Comparison of ENCODE assay signal across 8 mouse cellular contexts in genomic region chr9:78821554-78822212, GRCm38 (mm10).
A peak's percentile ranks its signal among the peaks of the same experiment; 100 is the strongest.
DNase-seq lines count a peak whose midpoint lies in the region; ATAC-seq and TF ChIP-seq lines count a peak whose summit lies in the region.
"Not testable (repeated sequence)": the region's sequence is repeated elsewhere in the genome, so short reads cannot be mapped to it uniquely, and the experiment has no call there.

No protein-coding gene starts in this region.

- not testable (repeated sequence) for ATAC-seq in heart, embryonic 14.5 days (ENCODE audit: insufficient number of reproducible peaks, insufficient read depth, low FRiP score, low read depth); intestine, postnatal 0 days
- ATAC-seq in liver, embryonic 11.5 days (replicated peaks; ENCODE audit: low FRiP score), result 0 out of 2 replicates have a peak, but pooled peaks have one; percentile 36

- peak; percentile 36 for DNase-seq in NIH3T3 (ENCODE audit: low read depth)
- DNase-seq in cerebellum, adult 9-11 months, result peak; percentile 22
- peak; percentile 18 for DNase-seq in forebrain, embryonic 10.5 days (ENCODE audit: extremely low spot score, low spot score)
- DNase-seq in liver, embryonic 11.5 days (ENCODE audit: low spot score), result peak; percentile 31
- DNase-seq in midbrain, embryonic 10.5 days (ENCODE audit: low spot score), result peak; percentile 25
- DNase-seq in right cerebral cortex, postnatal 25 days, result peak; percentile 5

- not testable (repeated sequence) for H3K27me3 ChIP-seq in forebrain, embryonic 10.5 days (ENCODE audit: poor library complexity, severe bottlenecking); heart, embryonic 14.5 days (ENCODE audit: control insufficient read depth, insufficient read depth, low read length); intestine, postnatal 0 days (replicated peaks; ENCODE audit: control insufficient read depth, insufficient read depth, low read length); liver, embryonic 11.5 days (replicated peaks; ENCODE audit: control insufficient read depth, insufficient read depth, low read length); midbrain, embryonic 10.5 days (ENCODE audit: low read depth, poor library complexity, severe bottlenecking)

- peak overlapping the region; percentile 66 for H3K9ac ChIP-seq in heart, embryonic 14.5 days (ENCODE audit: low read length)
- H3K9ac ChIP-seq in intestine, postnatal 0 days (ENCODE audit: low read depth, low read length); liver, embryonic 11.5 days (ENCODE audit: low read depth, low read length): not testable (repeated sequence)

- not testable (repeated sequence) for TF ChIP-seq CTCF in intestine, postnatal 0 days (IDR thresholded peaks at IDR 0.05; ENCODE audit: low read depth)

- H3K4me2 ChIP-seq in heart, embryonic 14.5 days (ENCODE audit: low read length), result peak overlapping the region; percentile 69
- H3K4me2 ChIP-seq in intestine, postnatal 0 days (replicated peaks; ENCODE audit: low read depth), result peak overlapping the region; percentile 60
- peak overlapping the region; percentile 53 for H3K4me2 ChIP-seq in liver, embryonic 11.5 days

- H3K27ac ChIP-seq in forebrain, embryonic 10.5 days; heart, embryonic 14.5 days (replicated peaks in 1 of 2; ENCODE audit: control insufficient read depth in 1 of 2, insufficient read depth in 1 of 2, low read depth in 2 of 2, low read length in 2 of 2); intestine, postnatal 0 days (ENCODE audit: low read depth, low read length); liver, embryonic 11.5 days (ENCODE audit: low read depth, low read length); midbrain, embryonic 10.5 days (replicated peaks): not testable (repeated sequence)

- H3K4me1 ChIP-seq in forebrain, embryonic 10.5 days; heart, embryonic 14.5 days (ENCODE audit: control insufficient read depth in 2 of 2, insufficient read depth in 2 of 2, low read length in 2 of 2); intestine, postnatal 0 days (replicated peaks; ENCODE audit: control insufficient read depth, insufficient read depth, low read length); liver, embryonic 11.5 days (replicated peaks; ENCODE audit: control insufficient read depth, insufficient read depth, low read length); midbrain, embryonic 10.5 days: not testable (repeated sequence)

- not testable (repeated sequence) for H3K36me3 ChIP-seq in forebrain, embryonic 10.5 days (replicated peaks); heart, embryonic 14.5 days (ENCODE audit: control insufficient read depth, insufficient read depth, low read length); intestine, postnatal 0 days (ENCODE audit: control insufficient read depth, insufficient read depth); liver, embryonic 11.5 days (ENCODE audit: control insufficient read depth, insufficient read depth, low read length); midbrain, embryonic 10.5 days

- not testable (repeated sequence) for H3K9me3 ChIP-seq in forebrain, embryonic 10.5 days; heart, embryonic 14.5 days (ENCODE audit: control insufficient read depth, low read length); intestine, postnatal 0 days (ENCODE audit: control insufficient read depth); liver, embryonic 11.5 days (ENCODE audit: control insufficient read depth, low read length); midbrain, embryonic 10.5 days (replicated peaks)

- WGBS in forebrain, embryonic 10.5 days, result 11% methylated on average over 51 of the region's 52 CpGs
- 5% methylated on average over 39 of the region's 52 CpGs for WGBS in heart, embryonic 14.5 days
- WGBS in intestine, postnatal 0 days, result 4% methylated on average over 37 of the region's 52 CpGs
- WGBS in liver, embryonic 11.5 days, result 15% methylated on average over 41 of the region's 52 CpGs
- 12% methylated on average over 51 of the region's 52 CpGs for whole genome bisulfite sequencing in midbrain, embryonic 10.5 days

- H3K4me3 ChIP-seq in forebrain, embryonic 10.5 days, result peak overlapping the region; percentile 44
- H3K4me3 ChIP-seq in heart, embryonic 14.5 days (ENCODE audit: control insufficient read depth in 1 of 2, insufficient read depth in 1 of 2, low read depth in 1 of 2, low read length in 2 of 2), result peak overlapping the region; percentile 39 to 46
- peak overlapping the region; percentile 28; the same call in 1 of the 2 replicates for H3K4me3 ChIP-seq in intestine, postnatal 0 days (ENCODE audit: low read depth, low read length)
- peak overlapping the region; percentile 24; the same call in 1 of the 2 replicates for H3K4me3 ChIP-seq in liver, embryonic 11.5 days (ENCODE audit: low read depth, low read length)
- H3K4me3 ChIP-seq in midbrain, embryonic 10.5 days, result peak overlapping the region; percentile 47
